ENCODE assay signal across 29 mouse cellular contexts in genomic region chr4:81924120-81924519, GRCm38 (mm10).
DNase-seq lines count a peak whose midpoint lies in the region; ATAC-seq and TF ChIP-seq lines count a peak whose summit lies in the region.
"Had no signal": no experiment of that assay in that cellular context is flagged by ENCODE, and none has a peak within 500 bp of the region (broad histone marks: within the 10 kb centered on the region; RNA-seq: fewer than 3 reads in every experiment).

No protein-coding gene starts in this region.

- H3K9ac ChIP-seq in forebrain, embryonic 14.5 days (ENCODE audit: low read length): no peak overlapping the region
- H3K9ac ChIP-seq in forebrain, embryonic 13.5 days: no peak overlapping the region
- no peak overlapping the region for H3K9ac ChIP-seq in hindbrain, postnatal 0 days (replicated peaks; ENCODE audit: low read length)
- no peak overlapping the region for H3K9ac ChIP-seq in hindbrain, embryonic 12.5 days
- no peak overlapping the region for H3K9ac ChIP-seq in lung, embryonic 14.5 days
- H3K9ac ChIP-seq in stomach, postnatal 0 days (ENCODE audit: low read length): no peak overlapping the region
- H3K9ac ChIP-seq: heart, embryonic 15.5 days; hindbrain, embryonic 14.5 days; limb, embryonic 13.5 days; liver, embryonic 13.5 days; stomach, embryonic 15.5 days had no signal

- no peak overlapping the region for H3K4me3 ChIP-seq in forebrain, embryonic 14.5 days (ENCODE audit: low read depth, low read length)
- no peak overlapping the region for H3K4me3 ChIP-seq in forebrain, embryonic 13.5 days
- no peak overlapping the region for H3K4me3 ChIP-seq in hindbrain, postnatal 0 days (ENCODE audit: low read length)
- no peak overlapping the region for H3K4me3 ChIP-seq in hindbrain, embryonic 12.5 days
- H3K4me3 ChIP-seq in lung, embryonic 14.5 days (ENCODE audit: low read depth, low read length): no peak overlapping the region
- H3K4me3 ChIP-seq in stomach, postnatal 0 days (ENCODE audit: low read depth, low read length): no peak overlapping the region
- H3K4me3 ChIP-seq: erythroblast, embryonic 14.5 days; heart, embryonic 10.5 days; heart, embryonic 15.5 days; limb, embryonic 13.5 days; liver, embryonic 13.5 days; stomach, embryonic 15.5 days had no signal

- ATAC-seq in forebrain, embryonic 14.5 days: no peak
- ATAC-seq in forebrain, embryonic 13.5 days: no peak
- no peak for ATAC-seq in hindbrain, postnatal 0 days
- ATAC-seq in hindbrain, embryonic 12.5 days (ENCODE audit: low FRiP score): no peak
- no peak for ATAC-seq in lung, embryonic 14.5 days (ENCODE audit: insufficient read depth)
- no peak for ATAC-seq in stomach, postnatal 0 days (ENCODE audit: low FRiP score, low TSS enrichment)
- ATAC-seq: activated CD4-positive, CD25-positive, alpha-beta regulatory T cell, adult 4 months; inflammation-experienced regulatory T-cells, adult 6 months; midbrain, embryonic 16.5 days had no signal

- no peak overlapping the region for H3K27ac ChIP-seq in forebrain, embryonic 14.5 days (ENCODE audit: low read depth, low read length)
- H3K27ac ChIP-seq in forebrain, embryonic 13.5 days: no peak overlapping the region
- no peak overlapping the region for H3K27ac ChIP-seq in hindbrain, postnatal 0 days
- H3K27ac ChIP-seq in hindbrain, embryonic 12.5 days: no peak overlapping the region
- H3K27ac ChIP-seq in lung, embryonic 14.5 days (ENCODE audit: low read depth): no peak overlapping the region
- H3K27ac ChIP-seq in stomach, postnatal 0 days (replicated peaks): no peak overlapping the region
- H3K27ac ChIP-seq: heart, embryonic 10.5 days; heart, embryonic 15.5 days; hindbrain, embryonic 14.5 days; limb, embryonic 13.5 days; liver, embryonic 13.5 days; stomach, embryonic 15.5 days had no signal

- peak; percentile 11 for DNase-seq in forebrain, embryonic 14.5 days (ENCODE audit: low spot score)
- DNase-seq in hindbrain, postnatal 0 days (ENCODE audit: low spot score): no peak
- DNase-seq in lung, embryonic 14.5 days: no peak
- DNase-seq in lung, postnatal 25 days (ENCODE audit: low spot score): no peak
- no peak for DNase-seq in stomach, postnatal 0 days (ENCODE audit: low spot score)
- no peak for DNase-seq in left cerebral cortex, postnatal 36 days (ENCODE audit: low spot score in 2 of 2)
- DNase-seq: adrenal gland, adult 2 months; adrenal gland, postnatal 36 days; cerebellum, adult 2 months; heart, postnatal 4 days; kidney, adult 2 months; kidney, postnatal 10 days; liver, embryonic 13.5 days; lung, adult 2 months; lung, postnatal 36 days; right cerebral cortex, postnatal 25 days; thymus, postnatal 14 days had no signal

- no peaks in the 10 kb centered on the region for H3K36me3 ChIP-seq in forebrain, embryonic 14.5 days (ENCODE audit: control insufficient read depth, insufficient read depth, low read length)
- no peaks in the 10 kb centered on the region for H3K36me3 ChIP-seq in forebrain, embryonic 13.5 days (ENCODE audit: poor library complexity, severe bottlenecking)
- H3K36me3 ChIP-seq in hindbrain, postnatal 0 days (ENCODE audit: insufficient read depth, low read length): no peaks in the 10 kb centered on the region
- no peaks in the 10 kb centered on the region for H3K36me3 ChIP-seq in hindbrain, embryonic 12.5 days
- H3K36me3 ChIP-seq in lung, embryonic 14.5 days (ENCODE audit: insufficient read depth): no peaks in the 10 kb centered on the region
- no peaks in the 10 kb centered on the region for H3K36me3 ChIP-seq in stomach, postnatal 0 days (ENCODE audit: control insufficient read depth, insufficient read depth, low read length)
- H3K36me3 ChIP-seq: heart, embryonic 10.5 days; heart, embryonic 15.5 days; limb, embryonic 13.5 days; liver, embryonic 13.5 days; stomach, embryonic 15.5 days had no signal

- no peaks in the 10 kb centered on the region for H3K9me3 ChIP-seq in forebrain, embryonic 14.5 days (replicated peaks; ENCODE audit: control insufficient read depth, low read length)
- no peaks in the 10 kb centered on the region for H3K9me3 ChIP-seq in forebrain, embryonic 13.5 days (replicated peaks)
- no peaks in the 10 kb centered on the region for H3K9me3 ChIP-seq in hindbrain, postnatal 0 days (ENCODE audit: low read length)
- no peaks in the 10 kb centered on the region for H3K9me3 ChIP-seq in hindbrain, embryonic 12.5 days (replicated peaks)
- H3K9me3 ChIP-seq in lung, embryonic 14.5 days (ENCODE audit: low read depth, low read length): no peaks in the 10 kb centered on the region
- H3K9me3 ChIP-seq in stomach, postnatal 0 days (ENCODE audit: control insufficient read depth, low read length): no peaks in the 10 kb centered on the region
- H3K9me3 ChIP-seq: heart, embryonic 10.5 days; heart, embryonic 15.5 days; limb, embryonic 13.5 days; liver, embryonic 13.5 days; stomach, embryonic 15.5 days had no signal

- no peak overlapping the region for H3K4me2 ChIP-seq in forebrain, embryonic 14.5 days (ENCODE audit: low read length)
- no peak overlapping the region for H3K4me2 ChIP-seq in forebrain, embryonic 13.5 days
- H3K4me2 ChIP-seq in hindbrain, postnatal 0 days (ENCODE audit: low read depth, low read length): no peak overlapping the region
- no peak overlapping the region for H3K4me2 ChIP-seq in hindbrain, embryonic 12.5 days (replicated peaks)
- no peak overlapping the region for H3K4me2 ChIP-seq in lung, embryonic 14.5 days
- H3K4me2 ChIP-seq in stomach, postnatal 0 days (replicated peaks; ENCODE audit: low read depth): no peak overlapping the region
- H3K4me2 ChIP-seq: heart, embryonic 15.5 days; hindbrain, embryonic 14.5 days; limb, embryonic 13.5 days; liver, embryonic 13.5 days; midbrain, embryonic 11.5 days; stomach, embryonic 15.5 days had no signal

- H3K4me1 ChIP-seq in forebrain, embryonic 14.5 days (ENCODE audit: control insufficient read depth, insufficient read depth, low read length): peaks cover 13% of the 10 kb centered on the region; the same call in 1 of the 2 replicates
- peaks cover 12% of the 10 kb centered on the region; the same call in 1 of the 2 replicates for H3K4me1 ChIP-seq in forebrain, embryonic 13.5 days
- H3K4me1 ChIP-seq in hindbrain, postnatal 0 days (ENCODE audit: insufficient read depth, low read length): no peaks in the 10 kb centered on the region
- 0 out of 2 replicates have a peak, but pooled peaks cover 3% of the 10 kb centered on the region for H3K4me1 ChIP-seq in hindbrain, embryonic 12.5 days
- H3K4me1 ChIP-seq in lung, embryonic 14.5 days (ENCODE audit: insufficient read depth): peaks cover 12% of the 10 kb centered on the region; the same call in 1 of the 2 replicates
- no peaks in the 10 kb centered on the region for H3K4me1 ChIP-seq in stomach, postnatal 0 days (replicated peaks; ENCODE audit: control insufficient read depth, insufficient read depth)
- H3K4me1 ChIP-seq: heart, embryonic 15.5 days; liver, embryonic 13.5 days; stomach, embryonic 15.5 days had no signal

- intact Hi-C loops in left cerebral cortex, postnatal 36 days (cut with DNase I): no loop called here

- no peaks in the 10 kb centered on the region for H3K27me3 ChIP-seq in forebrain, embryonic 14.5 days (replicated peaks; ENCODE audit: control insufficient read depth, insufficient read depth, low read length)
- H3K27me3 ChIP-seq in forebrain, embryonic 13.5 days: no peaks in the 10 kb centered on the region
- H3K27me3 ChIP-seq in hindbrain, postnatal 0 days (ENCODE audit: insufficient read depth, low read length): no peaks in the 10 kb centered on the region
- H3K27me3 ChIP-seq in hindbrain, embryonic 12.5 days: no peaks in the 10 kb centered on the region
- H3K27me3 ChIP-seq in lung, embryonic 14.5 days (ENCODE audit: insufficient read depth, low read length): no peaks in the 10 kb centered on the region
- no peaks in the 10 kb centered on the region for H3K27me3 ChIP-seq in stomach, postnatal 0 days (ENCODE audit: control insufficient read depth, insufficient read depth, low read length)
- H3K27me3 ChIP-seq: heart, embryonic 15.5 days; limb, embryonic 13.5 days; liver, embryonic 13.5 days; stomach, embryonic 15.5 days had no signal

- no peak for TF ChIP-seq EP300 in stomach, postnatal 0 days (optimal IDR thresholded peaks at IDR 0.05)

- TF ChIP-seq CTCF in hindbrain, postnatal 0 days (IDR thresholded peaks at IDR 0.05; ENCODE audit: low read depth): peak; percentile 33; the same call in 1 of the 2 replicates
- TF ChIP-seq CTCF in lung, embryonic 14.5 days (IDR thresholded peaks at IDR 0.05; ENCODE audit: low read depth): peak; percentile 29; the same call in 1 of the 2 replicates
- peak; percentile 54 for TF ChIP-seq CTCF in stomach, postnatal 0 days (IDR thresholded peaks at IDR 0.05; ENCODE audit: low read depth)

- WGBS in forebrain, embryonic 14.5 days: 72% methylated on average over 1 of the region's 1 CpGs
- WGBS in forebrain, embryonic 13.5 days: 82% methylated on average over 1 of the region's 1 CpGs
- WGBS in hindbrain, postnatal 0 days: 68% methylated on average over 1 of the region's 1 CpGs
- 86% methylated on average over 1 of the region's 1 CpGs for WGBS in hindbrain, embryonic 12.5 days
- 91% methylated on average over 1 of the region's 1 CpGs for WGBS in lung, embryonic 14.5 days
- WGBS in stomach, postnatal 0 days: 68% methylated on average over 1 of the region's 1 CpGs
